Mouse (Mus musculus): ENCODE results near the gene Zfp362. TPM values are rescaled to one million over a fixed set of nuclear protein-coding genes. Genes with fewer than 3 reads are reported as not detected.
A peak's percentile ranks its signal among the peaks of the same experiment; 100 is the strongest.

Gene Zfp362
- polyA plus RNA-seq, 1 experiment from 2014 or later: 29.8 TPM

GRCm38 (mm10) chr4:128753571-128753970 is 52.3 kb downstream of the Zfp362 start:
- H3K27ac ChIP-seq (ENCODE audit: low read depth, low read length): no peak overlapping the region
- H3K9ac ChIP-seq (ENCODE audit: low read depth, low read length): no peak overlapping the region
- 87% methylated on average over 7 of the region's 7 CpGs for WGBS
- no peaks in the 10 kb centered on the region for H3K27me3 ChIP-seq (replicated peaks; ENCODE audit: control insufficient read depth, insufficient read depth, low read length)
- ATAC-seq: no peak
- no peak overlapping the region for H3K4me2 ChIP-seq (ENCODE audit: low read length)
- H3K4me1 ChIP-seq (ENCODE audit: control insufficient read depth, insufficient read depth, low read depth, low read length): no peaks in the 10 kb centered on the region
- no peaks in the 10 kb centered on the region for H3K9me3 ChIP-seq (ENCODE audit: control insufficient read depth, low read length)
- H3K4me3 ChIP-seq (ENCODE audit: low read length): no peak overlapping the region
- peaks cover 42% of the 10 kb centered on the region for H3K36me3 ChIP-seq (ENCODE audit: control insufficient read depth, insufficient read depth, low read length)

DNA sequence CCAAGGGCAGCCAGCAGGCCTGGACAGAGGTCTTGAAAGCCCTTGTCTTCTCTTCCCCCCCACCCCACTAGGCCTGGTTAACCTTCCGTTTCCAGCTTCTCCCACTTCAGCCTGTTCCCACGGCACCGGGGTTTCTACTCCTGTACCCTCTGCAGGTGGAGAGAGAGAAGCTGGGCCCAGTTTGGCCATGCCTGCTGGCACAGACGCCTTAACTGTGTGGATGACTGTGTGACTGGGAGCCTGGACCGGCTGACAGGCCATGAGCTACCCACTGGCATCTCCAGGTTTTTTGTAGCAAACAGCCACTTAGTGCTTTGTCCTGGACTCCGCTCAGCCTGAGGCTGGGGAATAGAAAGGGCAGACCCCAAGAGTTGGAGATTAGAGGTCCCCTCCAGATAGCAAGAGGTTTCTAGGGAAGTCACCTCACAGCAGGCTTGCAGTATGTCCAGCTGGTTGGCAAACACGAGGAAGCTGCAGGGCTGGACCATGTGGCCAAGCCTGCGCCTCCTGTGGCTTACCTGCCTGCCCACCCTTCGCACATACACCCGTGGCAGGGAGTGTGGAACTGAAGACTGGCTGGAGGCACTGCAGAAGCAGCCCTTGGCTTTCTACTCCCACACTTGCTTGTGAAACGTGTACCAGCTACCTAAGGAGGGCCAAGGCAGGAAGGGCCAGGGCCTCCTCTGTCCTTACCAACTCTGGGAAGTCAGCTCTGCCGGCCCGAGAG is 53.7 kb downstream of the Zfp362 start:
- 86% methylated on average over 13 of the region's 13 CpGs for WGBS
- H3K27ac ChIP-seq (ENCODE audit: low read depth, low read length): no peak overlapping the region
- no peak overlapping the region for H3K9ac ChIP-seq (ENCODE audit: low read depth, low read length)
- H3K4me3 ChIP-seq (ENCODE audit: low read length): no peak overlapping the region
- ATAC-seq: no peak
- no peaks in the 10 kb centered on the region for H3K4me1 ChIP-seq (ENCODE audit: control insufficient read depth, insufficient read depth, low read depth, low read length)
- no peaks in the 10 kb centered on the region for H3K27me3 ChIP-seq (replicated peaks; ENCODE audit: control insufficient read depth, insufficient read depth, low read length)
- no peaks in the 10 kb centered on the region for H3K9me3 ChIP-seq (ENCODE audit: control insufficient read depth, low read length)
- no peak overlapping the region for H3K4me2 ChIP-seq (ENCODE audit: low read length)
- peaks cover 55% of the 10 kb centered on the region for H3K36me3 ChIP-seq (ENCODE audit: control insufficient read depth, insufficient read depth, low read length)

GRCm38 (mm10) chr4:128751006-128751405 is 54.8 kb downstream of the Zfp362 start:
- Histone ChIP-seq H3K27me3 (replicated peaks; ENCODE audit: control insufficient read depth, insufficient read depth, low read length) (no peaks in the 10 kb centered on the region), H3K4me3 (ENCODE audit: low read length) (no peak overlapping the region), H3K4me2 (ENCODE audit: low read length) (no peak overlapping the region), H3K4me1 (ENCODE audit: control insufficient read depth, insufficient read depth, low read depth, low read length) (no peaks in the 10 kb centered on the region), H3K9ac (ENCODE audit: low read depth, low read length) (no peak overlapping the region), H3K36me3 (ENCODE audit: control insufficient read depth, insufficient read depth, low read length) (peaks cover 67% of the 10 kb centered on the region), H3K27ac (ENCODE audit: low read depth, low read length) (no peak overlapping the region), H3K9me3 (ENCODE audit: control insufficient read depth, low read length) (no peaks in the 10 kb centered on the region)
- ATAC-seq: no peak
- WGBS: 66% methylated on average over 5 of the region's 5 CpGs

DNA sequence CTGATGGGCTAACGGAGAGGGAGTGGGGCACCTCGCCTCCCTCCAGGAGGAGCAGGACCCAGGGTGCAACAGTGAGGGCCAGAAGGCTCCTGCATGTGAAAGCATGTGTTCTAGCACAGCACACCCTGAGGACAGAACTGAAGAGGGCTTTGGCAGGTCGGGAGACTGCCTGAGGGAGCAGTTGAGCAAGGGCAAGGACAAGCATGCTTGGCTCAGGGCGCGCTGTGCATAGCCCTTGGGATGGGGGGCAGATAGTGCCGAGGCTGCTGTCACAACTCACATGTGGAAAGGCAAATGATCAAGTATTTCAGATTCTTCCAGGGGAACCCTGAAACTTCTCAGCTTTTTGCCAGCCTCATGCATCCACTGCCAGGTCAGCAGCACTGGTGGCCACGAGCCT is 57.5 kb downstream of the Zfp362 start:
- Histone ChIP-seq H3K36me3 (ENCODE audit: control insufficient read depth, insufficient read depth, low read length) (peaks cover 81% of the 10 kb centered on the region), H3K27me3 (replicated peaks; ENCODE audit: control insufficient read depth, insufficient read depth, low read length) (no peaks in the 10 kb centered on the region), H3K4me2 (ENCODE audit: low read length) (no peak overlapping the region), H3K9me3 (ENCODE audit: control insufficient read depth, low read length) (no peaks in the 10 kb centered on the region), H3K4me1 (ENCODE audit: control insufficient read depth, insufficient read depth, low read depth, low read length) (no peaks in the 10 kb centered on the region), H3K27ac (ENCODE audit: low read depth, low read length) (no peak overlapping the region; the same call in 1 of the 2 replicates), H3K4me3 (ENCODE audit: low read length) (no peak overlapping the region), H3K9ac (ENCODE audit: low read depth, low read length) (no peak overlapping the region)
- 93% methylated on average over 7 of the region's 7 CpGs for WGBS
- no peak for ATAC-seq

DNA sequence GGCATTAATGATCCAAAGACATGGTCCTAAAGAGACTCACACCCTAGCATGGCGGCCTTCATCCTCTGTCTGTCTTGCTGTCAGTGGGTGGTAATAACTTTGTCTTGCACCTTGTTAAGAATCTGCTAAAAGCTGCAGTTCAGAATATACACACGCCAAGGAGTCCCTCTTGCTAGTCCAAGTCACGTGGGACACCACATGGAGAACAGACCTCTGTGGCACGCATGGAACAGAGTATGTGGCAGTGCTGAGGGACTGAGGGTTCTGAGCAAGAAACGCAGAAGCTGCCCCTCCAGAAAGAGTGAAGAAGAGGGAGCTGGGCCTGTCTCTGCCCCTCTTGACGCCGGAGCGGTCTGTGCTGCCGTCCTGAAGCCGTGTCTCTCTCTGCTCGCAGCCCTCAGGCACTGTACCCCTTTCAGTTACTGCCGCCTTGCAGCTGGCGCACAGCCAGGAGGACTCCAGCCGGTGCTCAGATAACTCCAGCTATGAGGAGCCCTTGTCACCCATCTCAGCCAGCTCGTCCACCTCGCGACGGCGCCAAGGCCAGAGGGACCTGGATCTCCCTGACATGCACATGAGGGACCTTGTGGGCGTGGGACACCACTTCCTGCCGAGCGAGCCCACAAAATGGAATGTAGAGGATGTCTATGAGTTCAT is 58.1 kb downstream of the Zfp362 start:
- Histone ChIP-seq H3K4me1 (ENCODE audit: control insufficient read depth, insufficient read depth, low read depth, low read length) (peaks cover 3% of the 10 kb centered on the region; the same call in 1 of the 2 replicates), H3K4me2 (ENCODE audit: low read length) (no peak overlapping the region), H3K4me3 (ENCODE audit: low read length) (no peak overlapping the region), H3K9ac (ENCODE audit: low read depth, low read length) (peak overlapping the region; percentile 13; the same call in 1 of the 2 replicates), H3K27ac (ENCODE audit: low read depth, low read length) (no peak overlapping the region; the same call in 1 of the 2 replicates), H3K27me3 (replicated peaks; ENCODE audit: control insufficient read depth, insufficient read depth, low read length) (no peaks in the 10 kb centered on the region), H3K36me3 (ENCODE audit: control insufficient read depth, insufficient read depth, low read length) (peaks cover 78% of the 10 kb centered on the region), H3K9me3 (ENCODE audit: control insufficient read depth, low read length) (no peaks in the 10 kb centered on the region)
- ATAC-seq: no peak
- 63% methylated on average over 22 of the region's 22 CpGs for WGBS

DNA sequence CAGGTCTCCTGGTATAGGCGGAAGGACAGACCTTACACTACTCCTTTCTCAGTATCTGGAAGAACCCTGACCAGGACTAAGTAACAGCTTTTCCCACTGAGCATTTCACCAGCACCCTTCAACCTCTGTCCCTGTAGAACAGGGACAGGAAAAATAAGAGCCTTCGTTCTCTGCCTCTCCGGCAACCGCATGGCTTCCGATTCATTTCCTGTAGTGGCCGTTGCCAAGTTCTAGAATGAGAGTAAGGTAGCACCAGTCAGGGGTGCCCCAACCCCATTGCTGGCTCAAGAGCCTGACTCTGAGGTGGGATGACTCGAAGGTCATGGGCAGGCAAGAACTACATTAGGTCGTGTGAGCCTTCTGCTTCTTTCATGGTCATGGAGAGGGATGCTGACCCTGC is 60.7 kb downstream of the Zfp362 start:
- no peak overlapping the region for H3K27ac ChIP-seq (ENCODE audit: low read depth, low read length)
- no peaks in the 10 kb centered on the region for H3K27me3 ChIP-seq (replicated peaks; ENCODE audit: control insufficient read depth, insufficient read depth, low read length)
- no peak overlapping the region for H3K4me2 ChIP-seq (ENCODE audit: low read length)
- no peak overlapping the region for H3K9ac ChIP-seq (ENCODE audit: low read depth, low read length)
- no peaks in the 10 kb centered on the region for H3K9me3 ChIP-seq (ENCODE audit: control insufficient read depth, low read length)
- no peak overlapping the region for H3K4me3 ChIP-seq (ENCODE audit: low read length)
- ATAC-seq: no peak
- H3K36me3 ChIP-seq (ENCODE audit: control insufficient read depth, insufficient read depth, low read length): peaks cover 56% of the 10 kb centered on the region
- 89% methylated on average over 8 of the region's 8 CpGs for WGBS
- peaks cover 11% of the 10 kb centered on the region for H3K4me1 ChIP-seq (ENCODE audit: control insufficient read depth, insufficient read depth, low read depth, low read length)

- 60% methylated on average over 12 of the region's 12 CpGs for WGBS
- H3K9me3 ChIP-seq (ENCODE audit: control insufficient read depth, low read length): no peaks in the 10 kb centered on the region
- H3K36me3 ChIP-seq (ENCODE audit: control insufficient read depth, insufficient read depth, low read length): peaks cover 39% of the 10 kb centered on the region
- no peak for ATAC-seq
- no peaks in the 10 kb centered on the region for H3K27me3 ChIP-seq (replicated peaks; ENCODE audit: control insufficient read depth, insufficient read depth, low read length)
- no peak overlapping the region for H3K4me3 ChIP-seq (ENCODE audit: low read length)
- peaks cover 15% of the 10 kb centered on the region for H3K4me1 ChIP-seq (ENCODE audit: control insufficient read depth, insufficient read depth, low read depth, low read length)
- H3K9ac ChIP-seq (ENCODE audit: low read depth, low read length): no peak overlapping the region
- H3K27ac ChIP-seq (ENCODE audit: low read depth, low read length): no peak overlapping the region; the same call in 1 of the 2 replicates
- no peak overlapping the region for H3K4me2 ChIP-seq (ENCODE audit: low read length)
Measured at GRCm38 (mm10) chr4:128743031-128743626, 62.7 kb downstream of the Zfp362 start.

- no peak overlapping the region for H3K4me3 ChIP-seq (ENCODE audit: low read length)
- H3K4me1 ChIP-seq (ENCODE audit: control insufficient read depth, insufficient read depth, low read depth, low read length): peaks cover 20% of the 10 kb centered on the region
- no peak overlapping the region for H3K9ac ChIP-seq (ENCODE audit: low read depth, low read length)
- peaks cover 33% of the 10 kb centered on the region for H3K36me3 ChIP-seq (ENCODE audit: control insufficient read depth, insufficient read depth, low read length)
- H3K27me3 ChIP-seq (replicated peaks; ENCODE audit: control insufficient read depth, insufficient read depth, low read length): no peaks in the 10 kb centered on the region
- peak overlapping the region; percentile 39; the same call in 1 of the 2 replicates for H3K27ac ChIP-seq (ENCODE audit: low read depth, low read length)
- no peaks in the 10 kb centered on the region for H3K9me3 ChIP-seq (ENCODE audit: control insufficient read depth, low read length)
- 29% methylated on average over 10 of the region's 10 CpGs for WGBS
- ATAC-seq: peak; percentile 54
- no peak overlapping the region for H3K4me2 ChIP-seq (ENCODE audit: low read length)
Measured at GRCm38 (mm10) chr4:128742379-128742970, 63.4 kb downstream of the Zfp362 start.

- H3K9ac ChIP-seq (ENCODE audit: low read depth, low read length): no peak overlapping the region
- H3K9me3 ChIP-seq (ENCODE audit: control insufficient read depth, low read length): no peaks in the 10 kb centered on the region
- H3K4me3 ChIP-seq (ENCODE audit: low read length): no peak overlapping the region
- H3K27ac ChIP-seq (ENCODE audit: low read depth, low read length): no peak overlapping the region
- no peak for ATAC-seq
- H3K27me3 ChIP-seq (replicated peaks; ENCODE audit: control insufficient read depth, insufficient read depth, low read length): no peaks in the 10 kb centered on the region
- 36% methylated on average over 5 of the region's 5 CpGs for WGBS
- H3K4me1 ChIP-seq (ENCODE audit: control insufficient read depth, insufficient read depth, low read depth, low read length): peaks cover 26% of the 10 kb centered on the region
- peaks cover 27% of the 10 kb centered on the region for H3K36me3 ChIP-seq (ENCODE audit: control insufficient read depth, insufficient read depth, low read length)
- H3K4me2 ChIP-seq (ENCODE audit: low read length): no peak overlapping the region
Measured at GRCm38 (mm10) chr4:128741906-128742305, 63.9 kb downstream of the Zfp362 start.
